Mouse (Mus musculus): ENCODE measurements at regions not wholly inside any gene's neighbourhood (a gene's known extent, or its start where the extent isn't known, plus 50 kb on each side); places are given as distances from the start of the nearest gene placed in this dataset.

DNA sequence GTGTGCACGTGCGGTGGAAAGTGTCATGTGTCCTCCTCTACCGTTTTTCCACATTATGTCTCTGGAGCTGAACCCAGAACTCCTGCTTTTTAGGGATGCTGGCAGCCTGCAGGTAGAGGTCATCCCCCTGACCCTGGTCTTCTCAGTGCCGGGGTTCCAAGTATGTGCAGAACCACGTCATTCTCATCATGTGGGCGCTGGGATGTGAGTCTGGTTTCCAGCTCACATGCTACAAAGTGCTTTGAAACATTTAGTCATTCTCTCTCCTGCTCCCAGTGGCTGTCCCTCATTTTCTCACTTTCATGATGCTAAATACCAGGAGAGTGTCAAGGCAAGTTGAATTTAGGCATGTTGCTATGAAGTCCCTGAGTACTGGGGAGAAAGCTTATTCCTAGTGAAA, 326.6 kb downstream of the Ttll7 start:
- DNase-seq (ENCODE audit: extremely low read depth, low read depth) = no peak

DNA sequence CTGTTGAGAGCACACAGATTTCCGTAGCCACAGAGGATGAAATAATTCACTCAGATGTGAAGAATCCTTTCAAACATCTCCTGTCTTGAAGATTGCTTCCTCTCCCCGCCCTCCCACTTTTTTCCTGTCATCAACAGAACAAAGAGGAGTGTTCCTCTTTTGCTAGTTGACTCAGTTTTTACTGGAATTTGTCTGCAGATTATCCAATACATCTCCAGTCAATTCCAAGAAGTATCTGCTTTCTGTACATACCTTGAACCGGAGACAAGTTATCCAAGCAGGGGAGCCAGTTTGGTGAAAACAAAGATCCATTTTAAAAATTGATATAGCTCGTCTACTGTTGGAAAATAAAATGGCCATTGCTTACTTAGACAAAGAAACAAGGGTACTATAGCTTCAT, 328.5 kb downstream of the Ttll7 start:
- no peak for DNase-seq (ENCODE audit: extremely low read depth, low read depth)

DNA sequence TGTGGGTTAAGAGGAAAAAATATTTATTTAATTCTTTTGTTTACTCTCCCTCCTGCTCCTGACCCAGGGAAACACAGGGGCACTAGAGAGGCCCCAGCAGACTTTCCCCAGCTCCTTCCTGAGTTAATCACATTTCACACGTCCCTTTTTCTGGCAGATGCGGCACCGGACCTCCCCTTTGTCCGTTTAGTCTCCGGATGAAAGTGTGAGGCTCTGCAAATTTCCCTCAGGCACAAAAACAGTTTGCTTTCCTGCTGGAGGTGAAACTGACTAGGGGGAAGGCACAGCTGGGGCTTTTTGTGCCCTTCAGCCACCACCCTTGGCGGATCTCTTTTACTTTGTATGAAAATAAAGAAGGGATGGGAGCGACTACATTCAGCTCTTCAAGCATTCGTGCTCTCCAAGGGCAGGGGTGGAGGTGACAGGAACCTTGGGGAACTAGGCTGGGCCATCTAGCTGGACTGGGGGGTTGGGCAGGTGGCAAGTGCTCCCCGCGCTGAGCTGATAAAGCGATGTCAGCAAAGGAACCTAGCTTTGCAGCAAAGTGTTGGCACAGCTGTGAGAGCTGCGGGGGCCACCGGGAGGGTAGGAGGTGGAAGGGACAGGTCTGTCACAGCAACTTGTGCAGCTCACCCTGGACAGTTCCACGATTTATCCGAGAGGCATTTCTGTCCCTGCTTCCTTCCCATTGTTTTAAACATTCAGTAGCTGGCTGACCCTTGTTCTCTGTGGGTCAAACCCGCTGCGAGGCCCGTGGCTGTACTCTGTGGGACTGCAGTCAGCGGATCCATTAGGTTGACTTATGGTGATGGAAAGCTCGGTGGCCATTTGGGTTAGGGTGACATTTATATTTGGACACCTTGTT, 329.6 kb downstream of the Ttll7 start:
- DNase-seq (ENCODE audit: extremely low read depth, low read depth) = no peak

DNA sequence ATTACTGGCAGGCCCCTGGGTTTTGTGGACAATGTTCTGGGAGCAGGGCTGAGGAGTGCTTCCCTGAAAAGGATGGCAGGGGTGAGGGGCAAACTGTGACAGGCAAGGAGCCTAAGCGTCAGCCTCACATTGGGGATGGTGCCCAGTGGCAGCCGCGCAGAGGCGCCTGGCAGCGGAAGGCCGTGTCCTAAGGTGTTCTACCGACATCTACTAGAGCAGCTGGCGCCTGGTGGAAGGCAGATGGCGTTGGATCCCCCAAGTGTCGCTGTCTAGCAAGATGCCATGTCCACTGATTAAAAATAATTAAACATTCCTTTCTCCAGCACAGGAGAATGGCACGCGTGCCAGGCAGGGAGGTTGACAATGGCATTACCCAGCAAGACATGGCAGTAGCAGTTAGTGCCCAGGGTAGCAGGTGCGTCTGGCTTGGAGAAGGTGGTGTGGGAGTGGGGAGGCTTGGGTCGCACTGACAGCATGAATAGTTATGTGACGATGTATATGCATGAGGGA, 330.3 kb downstream of the Ttll7 start:
- DNase-seq (ENCODE audit: extremely low read depth, low read depth) = no peak

DNA sequence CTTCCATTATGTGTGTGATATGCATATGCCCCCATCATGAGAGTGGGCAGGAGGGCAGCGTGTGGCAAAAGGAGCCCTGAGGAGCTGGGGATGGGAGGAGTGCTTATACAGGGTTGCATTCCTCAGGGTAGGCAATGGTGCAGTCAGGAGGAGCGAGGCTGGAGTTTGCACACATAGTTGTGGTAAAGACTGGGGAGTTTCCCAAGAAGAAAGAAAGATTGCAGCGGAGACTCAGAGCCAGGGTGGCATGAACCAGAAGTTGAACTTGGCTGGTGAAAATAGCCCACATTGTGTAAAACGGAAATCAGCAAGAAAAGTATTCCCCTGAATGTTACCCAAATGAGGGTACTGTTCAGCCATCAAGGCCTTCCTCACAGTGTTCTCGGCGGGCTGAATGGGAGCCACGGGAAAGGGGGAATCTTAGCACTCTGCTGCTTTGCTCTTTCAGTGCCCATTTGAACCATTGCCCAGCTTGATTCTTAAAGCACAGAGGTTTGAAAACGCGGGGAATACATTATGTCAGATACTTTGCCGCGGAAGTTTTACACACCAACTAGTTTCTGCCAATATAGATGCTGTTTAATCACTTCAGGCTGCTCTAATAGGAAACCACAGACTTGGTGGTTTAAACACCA, 331.6 kb downstream of the Ttll7 start:
- DNase-seq (ENCODE audit: extremely low read depth, low read depth) = no peak

DNA sequence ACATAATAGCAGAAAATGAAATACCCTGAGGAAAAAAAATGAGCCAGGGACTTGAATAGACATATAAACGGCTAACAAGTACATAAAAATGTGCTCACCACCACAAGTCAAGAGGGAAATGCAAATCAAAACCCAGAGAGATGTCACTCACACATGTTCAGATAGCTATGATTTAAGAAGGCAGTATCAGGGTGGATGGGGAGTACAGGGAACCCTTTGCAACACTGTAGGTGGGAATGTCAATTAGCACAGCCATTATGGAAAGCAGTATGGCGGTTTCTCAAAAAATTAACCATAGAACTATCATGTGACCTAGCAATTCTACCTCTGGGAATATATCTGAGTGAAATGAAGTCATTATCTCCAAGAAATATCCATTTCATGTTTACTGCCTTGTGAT, 337.6 kb downstream of the Ttll7 start:
- DNase-seq (ENCODE audit: extremely low read depth, low read depth) = no peak

DNA sequence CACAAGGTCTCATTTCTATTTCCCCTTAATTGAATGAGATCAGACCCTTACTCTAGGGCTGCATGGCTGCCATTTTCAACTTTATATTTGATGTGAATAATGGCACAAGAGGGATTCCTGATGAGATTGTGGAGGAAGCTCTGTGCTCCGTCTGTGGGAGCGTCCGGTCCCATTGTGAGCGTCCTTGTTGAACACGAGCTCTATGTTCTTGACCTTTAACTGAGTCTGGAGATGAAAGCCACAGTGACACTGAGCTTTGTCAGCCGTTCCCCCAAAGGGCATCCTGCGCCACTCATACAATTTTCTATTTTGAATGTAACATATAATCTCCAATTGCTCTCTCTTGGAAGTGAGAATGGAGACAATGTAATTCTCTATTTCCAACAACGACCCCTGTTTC, 344.5 kb downstream of the Ttll7 start:
- DNase-seq (ENCODE audit: extremely low read depth, low read depth) = no peak

DNA sequence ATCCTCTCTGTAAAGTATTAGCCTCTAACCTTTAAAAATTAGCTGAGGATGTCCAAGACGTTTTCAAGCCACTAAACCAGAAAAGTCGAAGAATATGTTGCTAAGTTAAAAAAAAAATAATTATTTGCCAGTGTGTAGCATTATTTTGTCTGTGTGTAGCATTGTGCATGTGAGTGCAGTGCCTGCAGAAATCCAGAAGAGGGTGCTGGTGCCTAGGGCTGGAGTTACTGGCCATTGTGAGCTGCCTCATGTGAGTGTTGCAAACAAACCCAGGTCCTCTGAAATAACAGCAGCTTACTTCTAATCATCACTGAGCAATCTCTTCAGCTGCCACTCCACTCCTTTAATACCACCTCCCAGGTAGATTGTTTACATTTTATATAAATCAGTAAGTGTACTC, 345.0 kb downstream of the Ttll7 start:
- no peak for DNase-seq (ENCODE audit: extremely low read depth, low read depth)

DNA sequence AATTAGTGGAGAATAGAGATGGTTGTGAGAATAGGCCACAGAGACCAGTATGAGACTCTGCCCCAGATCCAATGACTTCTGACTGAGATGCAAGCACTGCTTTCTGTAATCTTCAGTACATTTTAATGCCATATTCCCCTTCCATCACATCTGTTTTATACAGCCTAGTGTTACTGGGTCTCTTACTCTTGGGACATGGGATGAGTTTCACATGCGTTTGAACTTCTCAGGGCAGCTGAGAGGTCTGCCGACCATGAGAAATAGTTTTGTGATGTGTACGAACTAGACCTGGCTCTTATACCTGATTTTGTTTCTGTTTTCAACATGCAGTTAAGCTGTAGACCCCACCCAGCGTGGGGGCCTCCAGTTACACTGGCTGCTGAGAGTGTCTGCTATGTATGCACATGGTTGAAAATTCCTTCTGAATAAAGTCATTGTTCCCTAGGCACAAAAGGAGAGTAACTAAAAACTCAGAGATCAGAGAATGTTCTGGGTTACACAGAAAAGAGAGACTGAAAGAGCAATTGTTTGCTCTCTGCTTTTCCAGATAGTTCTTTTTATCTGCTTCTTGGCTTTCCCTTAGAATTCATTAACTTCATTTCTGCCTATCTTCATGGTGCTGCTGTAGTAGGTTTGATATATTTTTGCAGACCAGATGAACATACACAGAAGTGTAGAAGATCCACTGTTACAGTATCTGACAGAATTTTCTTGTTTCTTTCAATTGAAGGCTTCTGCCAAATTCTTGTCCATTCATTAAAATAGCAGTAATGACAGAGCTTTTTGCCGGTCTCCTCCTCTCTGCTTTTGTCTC, 359.2 kb downstream of the Ttll7 start:
- no peak for DNase-seq (ENCODE audit: extremely low read depth, low read depth)

DNA sequence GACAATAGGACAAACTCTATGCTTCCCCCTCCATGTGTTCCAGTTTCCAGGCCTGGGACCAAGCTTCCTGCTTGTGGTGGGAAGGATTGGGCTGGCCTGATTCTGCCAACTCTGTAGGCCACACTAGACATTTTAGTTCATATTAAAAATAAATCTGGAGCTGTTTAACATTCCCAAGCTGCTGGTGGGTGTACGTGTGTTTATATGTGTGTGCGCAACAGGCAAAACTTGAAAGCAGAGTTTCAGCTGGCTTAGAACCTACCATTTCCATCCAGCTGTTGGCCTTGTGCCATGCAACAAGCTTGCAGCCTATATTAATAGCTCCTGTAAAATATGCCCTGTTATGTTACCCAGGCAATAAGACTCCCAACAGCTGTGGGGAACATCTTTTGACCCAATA, 376.5 kb downstream of the Ttll7 start:
- DNase-seq (ENCODE audit: extremely low read depth, low read depth) = no peak

DNA sequence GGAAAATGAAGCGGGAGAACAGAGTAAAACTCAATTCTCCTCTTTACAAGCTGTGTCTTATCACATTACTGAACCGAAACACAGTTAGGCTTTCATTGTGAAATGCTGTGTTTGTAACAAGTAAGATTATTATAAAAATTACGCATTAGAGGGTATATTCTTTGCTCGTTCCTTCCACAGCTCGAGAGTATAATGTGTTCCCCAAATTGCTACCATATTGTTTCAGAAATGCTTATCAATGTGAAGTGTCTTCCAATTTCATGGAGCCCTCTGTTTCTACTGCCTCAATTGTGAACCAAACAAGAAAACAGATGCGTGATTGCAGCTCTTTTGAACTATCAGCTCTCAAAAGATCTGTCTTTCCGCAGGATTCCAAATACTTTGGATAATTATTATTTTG, 378.4 kb downstream of the Ttll7 start:
- no peak for DNase-seq (ENCODE audit: extremely low read depth, low read depth)

DNA sequence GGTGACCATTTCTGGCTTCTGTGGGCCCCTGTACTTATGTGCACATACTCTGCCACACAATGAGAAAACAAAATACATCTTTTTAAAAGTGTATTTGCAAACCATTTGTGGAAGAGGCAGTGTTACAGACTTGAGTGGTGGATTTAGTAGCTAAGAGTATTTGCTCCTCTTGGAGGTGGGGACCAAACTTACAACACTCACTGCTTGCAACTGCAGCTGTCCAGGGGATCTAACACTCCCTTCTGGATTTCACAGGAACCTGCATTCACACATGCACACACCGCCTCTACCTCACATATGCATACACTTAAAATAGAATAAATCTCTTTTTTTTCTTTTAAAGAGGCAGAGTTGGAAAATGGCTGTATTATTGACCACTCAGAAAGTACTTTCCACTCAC, 386.2 kb downstream of the Ttll7 start:
- DNase-seq (ENCODE audit: extremely low read depth, low read depth) = no peak

DNA sequence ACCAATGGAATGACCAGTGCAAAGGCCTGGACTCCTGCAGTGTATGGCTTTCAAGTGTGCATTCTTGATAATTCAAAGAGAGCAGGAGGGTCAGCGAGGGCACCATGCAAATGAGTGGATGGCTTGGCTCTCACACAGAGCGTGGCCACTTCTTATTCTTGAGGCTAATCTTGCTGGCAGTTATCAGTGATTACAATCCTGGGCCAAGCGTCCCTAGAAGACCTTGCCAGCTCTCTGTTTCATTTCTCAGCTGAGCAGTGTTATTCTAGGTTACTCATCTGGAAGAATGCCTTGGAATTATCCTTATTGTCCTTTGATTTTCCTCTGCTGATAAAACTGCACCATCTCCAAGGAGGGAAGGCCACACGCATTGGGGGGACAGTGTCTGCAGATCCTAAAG, 388.5 kb downstream of the Ttll7 start:
- no peak for DNase-seq (ENCODE audit: extremely low read depth, low read depth)

DNA sequence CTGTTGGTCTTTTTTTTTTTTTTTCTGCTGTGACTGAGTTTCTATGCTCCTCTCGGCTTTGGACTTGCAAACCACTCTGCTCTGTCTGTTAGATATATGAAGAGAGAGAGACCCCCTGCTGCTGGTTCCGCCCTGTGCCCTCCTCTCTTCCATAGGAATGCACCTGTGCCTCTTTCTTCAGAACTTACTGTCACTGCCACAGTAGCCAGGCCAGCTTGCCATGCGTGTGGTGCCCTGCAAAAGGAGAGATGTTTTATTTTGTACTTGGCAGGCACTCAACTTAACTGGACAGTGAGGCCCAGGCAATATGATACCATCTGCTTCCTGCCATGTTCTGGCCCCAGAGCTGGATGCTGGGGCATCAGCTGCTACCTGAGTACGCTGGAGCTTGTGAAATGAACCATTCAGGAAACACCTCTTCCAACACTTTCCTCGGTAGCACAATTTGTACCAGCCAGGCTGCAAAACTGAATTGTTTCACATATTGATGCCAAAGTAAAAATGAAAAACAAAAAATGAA, 392.8 kb downstream of the Ttll7 start:
- no peak for DNase-seq (ENCODE audit: extremely low read depth, low read depth)

DNA sequence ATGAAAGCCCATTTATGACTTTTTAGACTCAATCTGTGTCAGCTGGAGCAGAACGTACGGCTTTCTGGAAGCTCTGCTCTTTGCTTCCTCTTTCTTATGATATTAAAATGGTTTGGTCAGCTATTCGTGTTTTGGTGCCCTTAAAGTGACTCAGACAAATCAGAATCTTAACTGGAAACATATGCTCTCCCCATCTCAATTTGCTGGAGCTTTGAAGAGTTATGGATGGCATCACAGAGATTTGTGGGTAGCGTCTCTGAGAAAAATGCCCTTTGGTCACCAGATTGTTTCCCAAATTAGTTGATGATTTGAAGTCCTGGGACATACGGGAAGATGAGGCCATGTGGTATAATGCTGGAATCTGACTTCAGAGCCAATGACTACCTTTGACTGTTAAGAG, 394.0 kb downstream of the Ttll7 start:
- DNase-seq (ENCODE audit: extremely low read depth, low read depth) = no peak

DNA sequence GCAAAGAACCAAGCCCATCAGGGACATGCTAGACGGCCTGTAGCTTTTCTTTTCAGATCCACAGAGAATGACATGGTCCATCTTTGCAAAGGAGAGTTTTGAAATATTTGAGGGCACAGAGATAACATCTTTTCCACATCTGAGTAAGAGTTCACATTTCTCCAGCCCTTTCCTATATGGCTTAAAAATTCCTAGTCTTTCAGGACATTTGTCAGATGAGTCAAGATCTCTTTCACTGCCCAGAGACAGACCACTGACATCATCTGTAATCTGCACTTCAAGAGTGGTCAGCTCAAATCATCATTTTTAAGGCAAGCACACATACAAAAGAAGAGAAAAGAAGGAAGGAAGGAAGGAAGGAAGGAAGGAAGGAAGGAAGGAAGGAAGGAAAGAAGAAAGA, 397.3 kb downstream of the Ttll7 start:
- no peak for DNase-seq (ENCODE audit: extremely low read depth, low read depth)

DNA sequence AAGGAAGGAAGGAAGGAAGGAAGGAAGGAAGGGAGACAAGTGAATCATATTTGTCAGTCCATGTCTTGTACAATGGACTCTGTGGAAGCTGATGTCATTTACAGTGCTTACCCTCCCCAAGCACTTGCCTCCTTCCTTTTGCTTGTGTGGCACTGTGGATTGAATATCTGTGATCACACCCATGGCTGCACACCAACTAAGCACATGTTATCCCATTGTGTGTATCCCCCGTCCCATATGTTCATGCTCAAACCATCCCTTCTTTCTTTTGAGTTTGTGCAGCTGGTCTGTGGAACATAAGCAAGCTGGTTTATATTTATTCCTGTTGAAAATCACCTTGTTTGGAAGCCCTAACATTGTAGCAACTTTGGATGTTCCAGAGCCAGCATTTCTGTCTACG, 397.7 kb downstream of the Ttll7 start:
- DNase-seq (ENCODE audit: extremely low read depth, low read depth) = no peak

DNA sequence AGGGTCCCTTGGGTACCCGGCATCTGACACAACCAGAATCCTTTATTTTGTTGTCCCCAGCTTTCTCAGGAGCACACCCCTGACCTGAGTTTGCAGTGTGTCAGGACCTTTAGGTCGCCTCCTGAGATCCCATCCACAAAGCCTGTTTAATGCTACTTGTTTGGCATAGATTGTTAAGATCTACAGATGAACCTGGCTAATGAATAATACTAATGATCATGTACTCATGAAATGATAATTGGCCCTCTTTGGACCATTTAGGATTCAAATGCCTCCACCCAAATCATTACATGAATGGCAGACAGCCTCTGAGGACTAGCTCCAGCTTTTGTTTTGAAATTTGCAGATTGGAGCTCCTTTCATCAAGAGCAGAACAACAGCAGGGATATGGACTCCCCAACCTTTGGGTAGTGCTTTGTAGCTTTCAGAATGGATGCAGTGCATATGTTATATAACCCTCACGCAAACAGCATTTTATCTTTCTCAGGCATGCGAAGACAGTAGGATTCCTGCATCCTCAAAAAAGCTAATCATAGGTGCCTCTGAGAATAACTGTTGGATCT, 400.1 kb downstream of the Ttll7 start:
- DNase-seq (ENCODE audit: extremely low read depth, low read depth) = no peak

DNA sequence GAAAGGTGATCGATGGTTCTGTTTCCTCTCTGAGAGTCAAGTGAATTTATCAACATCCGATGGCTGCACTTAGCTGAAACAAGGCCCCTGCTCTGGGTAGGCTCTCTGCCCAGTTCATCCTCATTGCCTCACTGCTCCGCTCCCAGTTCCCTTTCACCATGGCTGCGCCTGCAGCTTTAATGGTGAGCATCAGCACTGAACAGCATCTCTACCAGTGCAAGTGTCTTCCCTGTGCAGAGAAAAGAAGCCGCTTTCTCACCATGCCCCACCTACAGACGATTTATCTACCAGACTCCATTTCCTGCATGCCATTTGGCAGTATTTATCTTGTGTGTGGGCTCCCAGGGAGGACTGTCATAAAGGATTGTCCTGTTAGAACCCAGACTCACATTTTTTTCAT, 400.6 kb downstream of the Ttll7 start:
- peak; percentile 8 for DNase-seq (ENCODE audit: extremely low read depth, low read depth)

DNA sequence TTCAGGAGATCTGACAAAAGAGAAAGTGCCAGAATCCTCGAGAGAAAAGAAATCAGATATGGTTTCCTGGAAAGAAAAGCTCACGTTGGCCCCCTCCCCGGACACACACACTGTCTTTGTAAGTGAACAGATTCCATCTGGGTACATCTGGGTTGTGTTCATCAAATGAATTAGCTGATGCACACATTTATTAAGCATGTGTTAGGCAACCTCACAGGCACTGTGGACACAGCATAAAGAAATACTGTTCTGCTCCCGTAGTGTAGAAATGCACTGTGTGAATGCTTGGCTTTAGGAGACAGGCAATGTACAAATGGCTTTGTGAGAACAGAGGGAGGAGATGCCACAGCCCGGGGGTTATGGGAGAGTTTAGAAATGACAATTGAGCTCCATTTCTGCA, 402.3 kb downstream of the Ttll7 start:
- DNase-seq (ENCODE audit: extremely low read depth, low read depth) = no peak

DNA sequence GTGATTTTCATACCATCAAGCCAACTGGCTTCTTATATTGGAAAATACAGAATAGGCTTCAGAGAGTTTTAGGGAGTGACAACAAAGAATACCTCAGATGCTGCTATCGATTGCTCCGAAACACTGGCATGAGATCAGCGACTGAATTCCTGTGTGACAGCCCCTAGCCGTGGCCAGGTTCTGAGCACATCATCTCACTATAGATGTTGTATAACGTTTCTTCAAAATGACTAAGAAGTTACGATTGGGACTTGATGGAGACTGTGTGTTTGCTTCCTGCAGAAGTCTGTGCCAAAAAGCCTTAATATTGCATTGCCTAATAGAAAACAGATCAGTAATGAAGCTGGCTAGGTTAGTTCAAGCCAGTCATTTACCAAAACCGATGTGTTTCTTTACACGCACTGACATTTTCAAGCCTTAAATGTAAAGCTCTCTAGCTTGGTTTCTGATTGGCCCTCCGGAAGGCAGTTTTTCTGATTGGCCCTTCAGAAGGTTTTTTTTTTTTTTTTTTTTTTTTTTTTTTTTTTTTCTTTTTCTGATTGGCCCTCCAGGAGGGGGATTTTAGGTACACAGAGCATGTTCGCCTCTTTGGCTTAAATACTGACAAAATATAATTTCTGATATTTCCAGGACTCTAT, 408.9 kb downstream of the Ttll7 start:
- no peak for DNase-seq (ENCODE audit: extremely low read depth, low read depth)
